Mouse (Mus musculus): Measurements from ENCODE around the gene Cdc37l1. TPM values are rescaled to one million over a fixed set of nuclear protein-coding genes. Genes with fewer than 3 reads are reported as not detected.
A peak's percentile ranks its signal among the peaks of the same experiment; 100 is the strongest.

The Cdc37l1 gene
- polyA plus RNA-seq, 1 experiment from 2014 or later, result 27.3 TPM

DNA sequence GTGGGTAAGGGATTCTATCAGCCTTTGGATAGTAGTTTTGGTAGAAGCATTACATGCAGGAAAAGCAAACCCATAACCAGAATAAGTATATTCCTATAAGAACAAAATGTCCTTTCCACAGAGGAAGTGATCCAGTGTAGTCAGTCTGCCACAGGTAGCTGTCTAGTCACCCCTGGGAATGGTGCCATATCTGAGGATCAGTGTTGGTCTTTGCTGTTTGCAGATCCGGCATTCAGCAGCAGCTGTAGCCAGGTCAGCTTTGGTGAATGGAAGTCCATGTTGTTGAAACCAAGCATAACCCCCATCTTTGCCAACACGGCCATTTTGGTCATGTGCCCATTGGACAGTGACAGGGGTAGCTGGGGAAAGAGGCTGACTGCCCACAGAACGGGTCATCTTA, 41.6 kb downstream of the Cdc37l1 start:
- Histone ChIP-seq H3K27me3 (replicated peaks) (no peaks in the 10 kb centered on the region), H3K36me3 (peaks cover 72% of the 10 kb centered on the region), H3K4me2 (no peak overlapping the region), H3K4me3 (no peak overlapping the region), H3K9me3 (no peaks in the 10 kb centered on the region), H3K4me1 (no peaks in the 10 kb centered on the region), H3K27ac (replicated peaks) (no peak overlapping the region), H3K9ac (no peak overlapping the region)
- ATAC-seq (ENCODE audit: extremely low read depth, insufficient number of reproducible peaks, low FRiP score, low TSS enrichment), result no peak
- WGBS, result 83% methylated on average over 3 of the region's 3 CpGs

DNA sequence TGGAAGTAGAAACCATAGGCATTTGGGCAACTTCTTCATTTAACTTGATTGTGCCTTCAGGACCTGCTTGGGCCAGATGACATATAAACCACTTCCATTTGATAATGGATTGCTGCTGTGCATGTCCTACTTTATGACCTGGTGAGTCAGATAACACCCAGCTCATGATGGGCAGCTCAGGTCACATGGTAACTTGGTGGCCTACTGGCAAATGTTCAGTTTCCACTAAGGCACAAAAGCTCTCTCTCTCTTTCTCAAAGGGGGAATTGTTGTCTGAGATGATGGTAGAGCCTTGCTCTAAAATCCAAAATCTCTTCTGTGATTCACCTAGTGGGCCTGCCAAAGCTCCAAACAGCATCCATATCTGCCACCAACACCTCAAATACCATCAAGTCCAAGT, 42.5 kb downstream of the Cdc37l1 start:
- H3K4me1 ChIP-seq, result no peaks in the 10 kb centered on the region
- no peaks in the 10 kb centered on the region for H3K9me3 ChIP-seq
- no peak for ATAC-seq (ENCODE audit: extremely low read depth, insufficient number of reproducible peaks, low FRiP score, low TSS enrichment)
- H3K27me3 ChIP-seq (replicated peaks), result no peaks in the 10 kb centered on the region
- H3K36me3 ChIP-seq, result peaks cover 73% of the 10 kb centered on the region
- H3K4me2 ChIP-seq, result no peak overlapping the region
- H3K27ac ChIP-seq (replicated peaks), result no peak overlapping the region
- no peak overlapping the region for H3K9ac ChIP-seq
- no peak overlapping the region for H3K4me3 ChIP-seq

DNA sequence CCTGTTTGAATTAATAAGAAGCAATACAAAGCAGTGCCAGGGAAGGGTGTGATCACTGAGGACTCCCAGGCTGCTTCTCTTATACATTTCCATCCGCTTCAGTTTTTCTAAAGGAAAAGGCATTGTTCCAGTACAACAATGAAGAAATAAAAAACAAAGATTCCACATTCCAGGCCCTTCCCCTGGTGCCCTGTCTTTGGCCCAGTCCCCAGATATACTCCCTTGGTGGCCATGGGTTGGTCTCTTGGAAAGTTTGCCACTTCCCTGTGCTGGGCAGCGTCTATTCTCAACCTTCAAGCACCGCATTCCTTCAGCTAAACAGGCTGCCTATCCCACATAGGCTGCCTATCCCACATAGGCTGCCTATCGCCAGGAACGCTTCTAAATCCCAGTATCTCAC, 46.9 kb downstream of the Cdc37l1 start:
- no peak overlapping the region for H3K9ac ChIP-seq
- peaks cover 5% of the 10 kb centered on the region for H3K4me1 ChIP-seq
- H3K27ac ChIP-seq (replicated peaks), result no peak overlapping the region
- 87% methylated on average over 5 of the region's 5 CpGs for WGBS
- no peak overlapping the region for H3K4me2 ChIP-seq
- H3K27me3 ChIP-seq (replicated peaks), result no peaks in the 10 kb centered on the region
- no peak overlapping the region for H3K4me3 ChIP-seq
- peaks cover 6% of the 10 kb centered on the region; the same call in 1 of the 2 replicates for H3K9me3 ChIP-seq
- H3K36me3 ChIP-seq, result peaks cover 71% of the 10 kb centered on the region
- no peak for ATAC-seq (ENCODE audit: extremely low read depth, insufficient number of reproducible peaks, low FRiP score, low TSS enrichment)

DNA sequence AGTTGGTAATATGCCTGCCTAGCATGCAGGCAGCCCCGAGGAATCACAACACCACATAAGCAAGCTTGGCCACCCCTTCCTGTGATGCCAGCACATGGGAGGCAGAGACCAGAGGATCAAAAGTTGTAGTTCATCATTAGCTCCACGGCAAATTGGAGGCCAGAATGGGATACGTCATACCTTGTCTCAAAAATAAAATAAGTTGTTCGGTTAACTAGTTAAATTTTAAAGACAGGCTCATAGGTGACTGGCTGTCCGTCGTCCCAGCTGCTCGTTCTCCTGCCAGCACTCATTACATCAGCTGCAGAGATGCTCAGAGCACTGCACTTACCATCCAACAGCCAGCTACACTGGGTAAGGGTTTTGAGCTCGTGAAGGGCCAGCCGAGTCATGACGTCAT, 47.4 kb downstream of the Cdc37l1 start:
- Histone ChIP-seq H3K27me3 (replicated peaks) (no peaks in the 10 kb centered on the region), H3K9me3 (peaks cover 6% of the 10 kb centered on the region; the same call in 1 of the 2 replicates), H3K4me3 (no peak overlapping the region), H3K4me1 (peaks cover 10% of the 10 kb centered on the region), H3K36me3 (peaks cover 66% of the 10 kb centered on the region), H3K9ac (no peak overlapping the region), H3K4me2 (no peak overlapping the region), H3K27ac (replicated peaks) (no peak overlapping the region)
- no peak for ATAC-seq (ENCODE audit: extremely low read depth, insufficient number of reproducible peaks, low FRiP score, low TSS enrichment)
- WGBS, result 85% methylated on average over 10 of the region's 10 CpGs

DNA sequence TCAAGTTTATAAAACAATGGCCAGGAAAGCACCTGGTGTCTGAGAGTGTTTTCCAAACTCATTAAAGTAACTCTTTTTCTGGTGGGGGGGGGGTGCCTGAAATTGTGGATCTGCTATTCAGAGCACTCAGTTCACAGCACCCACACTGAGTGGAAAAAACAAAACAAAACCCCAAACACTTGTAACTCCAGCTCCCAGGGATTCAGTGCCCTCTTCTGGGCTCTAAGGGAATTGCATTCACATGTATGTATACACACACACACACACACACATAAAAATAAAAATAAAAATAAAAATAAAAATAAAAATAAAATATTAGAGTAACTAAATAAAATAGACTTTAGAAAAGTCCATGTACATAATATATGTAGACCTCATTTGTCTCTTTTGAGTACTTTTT, 49.2 kb downstream of the Cdc37l1 start:
- no peaks in the 10 kb centered on the region for H3K27me3 ChIP-seq (replicated peaks)
- H3K9ac ChIP-seq, result no peak overlapping the region
- peaks cover 18% of the 10 kb centered on the region for H3K4me1 ChIP-seq
- no peak overlapping the region for H3K4me2 ChIP-seq
- ATAC-seq (ENCODE audit: extremely low read depth, insufficient number of reproducible peaks, low FRiP score, low TSS enrichment), result no peak
- no peak overlapping the region for H3K4me3 ChIP-seq
- H3K9me3 ChIP-seq, result peaks cover 6% of the 10 kb centered on the region; the same call in 1 of the 2 replicates
- H3K27ac ChIP-seq (replicated peaks), result no peak overlapping the region
- peaks cover 49% of the 10 kb centered on the region for H3K36me3 ChIP-seq

DNA sequence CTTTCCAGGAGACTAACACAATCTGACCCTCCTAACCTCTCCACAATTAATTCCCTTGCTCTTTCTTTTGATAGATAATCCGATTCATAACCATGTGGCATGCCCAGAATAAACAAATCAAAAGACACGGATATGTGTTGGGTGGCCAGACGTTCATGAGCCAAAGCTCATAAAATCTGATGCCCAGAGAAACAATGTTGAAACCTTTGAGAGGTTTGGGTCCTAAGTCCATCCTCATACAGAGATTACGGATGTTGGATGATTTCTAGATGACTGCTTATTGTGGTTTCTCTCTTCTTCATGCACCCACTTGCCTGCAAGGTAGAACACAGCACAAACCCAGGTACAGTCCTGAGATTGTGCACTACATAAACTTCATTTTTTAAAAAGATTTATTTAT, 50.1 kb downstream of the Cdc37l1 start:
- no peak overlapping the region for H3K27ac ChIP-seq (replicated peaks)
- H3K27me3 ChIP-seq (replicated peaks), result no peaks in the 10 kb centered on the region
- no peak overlapping the region for H3K4me2 ChIP-seq
- H3K36me3 ChIP-seq, result peaks cover 40% of the 10 kb centered on the region
- no peak overlapping the region for H3K4me3 ChIP-seq
- H3K4me1 ChIP-seq, result peaks cover 26% of the 10 kb centered on the region
- ATAC-seq (ENCODE audit: extremely low read depth, insufficient number of reproducible peaks, low FRiP score, low TSS enrichment), result no peak
- peaks cover 6% of the 10 kb centered on the region; the same call in 1 of the 2 replicates for H3K9me3 ChIP-seq
- H3K9ac ChIP-seq, result no peak overlapping the region
- WGBS, result 90% methylated on average over 4 of the region's 4 CpGs

DNA sequence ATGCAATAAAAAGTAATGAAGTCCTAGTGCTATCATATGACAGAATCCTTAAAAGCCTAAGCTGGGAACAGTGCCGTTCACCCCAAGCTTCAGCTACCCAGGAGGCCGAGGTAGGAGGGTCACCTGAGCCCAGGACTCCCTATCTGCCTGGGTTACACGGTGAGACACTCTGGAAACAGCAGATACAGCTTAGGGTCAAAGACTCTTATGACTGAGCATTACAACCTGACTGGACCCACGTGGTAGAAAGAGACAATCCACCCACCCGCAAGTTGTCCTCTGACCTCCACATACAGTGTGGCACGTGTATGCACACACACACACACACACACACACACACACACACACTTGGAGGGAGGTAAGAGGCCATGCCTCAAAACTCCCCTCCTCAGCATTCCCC, 52.0 kb downstream of the Cdc37l1 start:
- H3K4me2 ChIP-seq, result no peak overlapping the region
- no peaks in the 10 kb centered on the region for H3K27me3 ChIP-seq (replicated peaks)
- 73% methylated on average over 6 of the region's 6 CpGs for WGBS

DNA sequence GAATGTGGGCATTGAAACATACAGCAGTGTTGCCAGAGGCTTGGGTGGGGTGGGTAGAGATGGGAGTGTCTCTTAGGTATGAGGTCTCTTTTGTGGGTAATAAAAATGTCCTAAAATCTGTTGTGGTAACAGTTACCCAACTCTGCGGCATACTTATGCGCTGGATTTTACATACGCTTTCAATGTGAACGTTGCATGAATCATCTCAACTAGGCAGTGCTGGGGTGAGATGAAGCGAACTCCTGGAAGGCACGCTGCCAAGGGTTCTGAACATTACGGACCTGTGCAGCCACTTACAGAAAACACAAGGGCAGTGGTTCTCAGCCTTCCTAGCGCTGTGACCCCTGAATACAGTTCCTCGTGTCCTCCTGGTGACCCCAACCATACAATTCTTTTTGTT, 52.5 kb downstream of the Cdc37l1 start:
- Histone ChIP-seq H3K9me3 (peaks cover 6% of the 10 kb centered on the region; the same call in 1 of the 2 replicates), H3K4me3 (no peak overlapping the region), H3K9ac (no peak overlapping the region), H3K27ac (replicated peaks) (no peak overlapping the region), H3K27me3 (replicated peaks) (no peaks in the 10 kb centered on the region), H3K4me1 (peaks cover 40% of the 10 kb centered on the region), H3K4me2 (no peak overlapping the region), H3K36me3 (peaks cover 16% of the 10 kb centered on the region)
- 88% methylated on average over 9 of the region's 9 CpGs for WGBS
- ATAC-seq (ENCODE audit: extremely low read depth, insufficient number of reproducible peaks, low FRiP score, low TSS enrichment), result no peak

More for the DNA sequence above, 52.0 kb downstream of the Cdc37l1 start:
- H3K4me1 ChIP-seq, result peaks cover 40% of the 10 kb centered on the region
- peaks cover 21% of the 10 kb centered on the region for H3K36me3 ChIP-seq
- peaks cover 6% of the 10 kb centered on the region; the same call in 1 of the 2 replicates for H3K9me3 ChIP-seq
- H3K4me3 ChIP-seq, result no peak overlapping the region
- H3K9ac ChIP-seq, result no peak overlapping the region
- H3K27ac ChIP-seq (replicated peaks), result no peak overlapping the region
- no peak for ATAC-seq (ENCODE audit: extremely low read depth, insufficient number of reproducible peaks, low FRiP score, low TSS enrichment)

DNA sequence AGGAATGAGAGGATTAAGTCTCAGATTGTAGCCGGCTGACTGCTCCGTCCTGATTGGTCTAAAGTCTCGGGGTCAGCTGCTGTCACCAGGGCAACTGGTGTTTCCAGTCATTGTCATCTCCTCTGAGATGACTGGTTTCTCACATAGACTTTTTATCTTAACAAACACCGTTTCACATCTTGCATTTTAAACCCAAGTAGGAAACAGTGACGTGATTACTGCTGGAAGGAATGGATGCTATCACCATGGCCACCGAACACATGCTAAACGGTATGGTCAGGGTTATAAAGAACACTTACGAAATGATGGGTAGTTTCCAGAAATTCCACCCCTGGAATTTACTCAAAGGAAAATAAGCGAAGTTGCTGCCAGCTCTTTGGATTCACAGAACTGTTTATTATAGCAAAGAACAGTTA, 54.2 kb downstream of the Cdc37l1 start:
- Histone ChIP-seq H3K27me3 (replicated peaks) (no peaks in the 10 kb centered on the region), H3K9ac (no peak overlapping the region), H3K27ac (replicated peaks) (no peak overlapping the region), H3K4me2 (no peak overlapping the region), H3K9me3 (peaks cover 6% of the 10 kb centered on the region; the same call in 1 of the 2 replicates), H3K4me1 (peaks cover 48% of the 10 kb centered on the region), H3K4me3 (no peak overlapping the region), H3K36me3 (peaks cover 8% of the 10 kb centered on the region)
- 42% methylated on average over 9 of the region's 9 CpGs for WGBS
- no peak for ATAC-seq (ENCODE audit: extremely low read depth, insufficient number of reproducible peaks, low FRiP score, low TSS enrichment)

DNA sequence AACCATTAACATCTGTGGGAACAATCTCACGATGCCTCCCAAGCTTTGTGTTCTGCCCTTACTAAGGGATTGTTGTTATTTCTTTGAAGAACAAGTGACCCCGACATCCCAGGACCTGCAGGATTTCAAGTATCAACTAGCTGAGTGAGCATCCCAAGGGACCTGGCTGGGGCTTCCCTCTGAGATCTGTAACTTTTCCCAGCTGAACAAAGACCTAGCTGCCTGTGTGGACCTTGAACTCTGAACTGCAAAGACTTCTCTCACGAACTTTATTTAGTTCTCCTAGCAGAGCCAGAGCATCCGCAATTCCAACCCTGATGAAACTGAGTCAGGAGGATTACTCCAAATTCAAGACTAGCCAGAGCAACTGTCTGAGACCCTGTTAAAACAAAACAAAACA, 55.2 kb downstream of the Cdc37l1 start:
- H3K4me2 ChIP-seq, result 0 out of 2 replicates have a peak overlapping the region, but pooled peaks have one; percentile 84
- no peak for ATAC-seq (ENCODE audit: extremely low read depth, insufficient number of reproducible peaks, low FRiP score, low TSS enrichment)

DNA sequence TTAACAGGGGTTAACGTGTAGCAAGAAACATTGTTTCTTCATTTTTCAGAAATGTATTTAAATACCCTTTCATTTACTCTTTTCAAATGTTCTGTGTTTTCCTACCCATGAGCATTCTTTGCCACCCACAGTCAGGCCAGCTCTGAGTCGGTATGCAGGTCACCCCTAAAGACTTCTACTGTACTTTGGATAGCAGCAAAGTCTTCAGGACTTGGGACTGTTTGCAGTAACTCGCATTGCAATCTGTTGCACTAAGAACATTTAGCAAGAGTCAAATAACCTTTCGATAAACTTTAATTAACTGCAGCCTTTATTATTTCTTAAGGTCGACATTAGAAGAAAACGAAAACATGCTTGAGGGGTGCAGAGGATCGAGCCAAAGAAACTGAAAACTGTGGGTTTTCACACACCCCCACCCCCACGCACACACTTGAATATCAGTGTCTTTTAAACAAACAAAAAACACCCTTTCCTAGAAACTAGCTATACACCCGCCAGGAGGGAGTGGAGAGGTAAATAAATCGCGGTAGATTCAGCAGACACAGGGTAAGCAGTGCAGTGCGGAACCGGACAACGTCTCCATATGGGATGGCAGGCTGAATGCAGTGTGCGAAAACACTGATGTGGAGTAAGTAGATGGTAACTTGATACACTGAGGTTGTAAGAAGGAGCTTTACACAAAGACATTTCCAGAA, 56.0 kb downstream of the Cdc37l1 start:
- no peaks in the 10 kb centered on the region for H3K36me3 ChIP-seq
- WGBS, result 59% methylated on average over 15 of the region's 15 CpGs

More for the DNA sequence above, 55.2 kb downstream of the Cdc37l1 start:
- 0 out of 2 replicates have a peak overlapping the region, but pooled peaks have one; percentile 47 for H3K9ac ChIP-seq
- H3K27me3 ChIP-seq (replicated peaks), result no peaks in the 10 kb centered on the region
- no peak overlapping the region for H3K27ac ChIP-seq (replicated peaks)
- WGBS, result 64% methylated on average over 4 of the region's 4 CpGs
- H3K4me3 ChIP-seq, result no peak overlapping the region
- H3K4me1 ChIP-seq, result peaks cover 48% of the 10 kb centered on the region
- no peaks in the 10 kb centered on the region for H3K36me3 ChIP-seq
- no peaks in the 10 kb centered on the region for H3K9me3 ChIP-seq

DNA sequence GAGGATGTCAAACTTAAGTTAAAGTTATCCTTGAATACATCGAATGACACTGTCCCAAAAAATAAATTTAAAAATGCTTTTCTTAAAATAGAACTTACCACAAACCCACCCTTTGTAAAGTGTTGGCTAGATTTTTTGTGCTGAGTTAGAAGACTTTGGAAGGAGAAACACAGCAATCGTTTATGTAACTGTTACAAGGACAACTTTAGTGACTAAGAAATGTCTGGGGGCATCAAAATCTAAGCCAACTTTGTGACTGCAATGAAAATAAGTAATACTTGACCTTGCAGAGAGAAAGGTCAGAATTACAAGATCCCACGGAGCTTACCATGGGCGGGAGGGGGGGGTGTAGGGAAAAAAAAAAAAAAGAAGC, 56.8 kb downstream of the Cdc37l1 start:
- Histone ChIP-seq H3K4me2 (peak overlapping the region; percentile 84), H3K36me3 (no peaks in the 10 kb centered on the region), H3K4me1 (peaks cover 43% of the 10 kb centered on the region), H3K27me3 (replicated peaks) (no peaks in the 10 kb centered on the region), H3K9ac (peak overlapping the region; percentile 86), H3K9me3 (no peaks in the 10 kb centered on the region), H3K4me3 (peak overlapping the region; percentile 67), H3K27ac (replicated peaks) (peak overlapping the region; percentile 87)
- no peak for ATAC-seq (ENCODE audit: extremely low read depth, insufficient number of reproducible peaks, low FRiP score, low TSS enrichment)
- 30% methylated on average over 4 of the region's 4 CpGs for WGBS

More for the DNA sequence above, 56.0 kb downstream of the Cdc37l1 start:
- no peaks in the 10 kb centered on the region for H3K9me3 ChIP-seq
- ATAC-seq (ENCODE audit: extremely low read depth, insufficient number of reproducible peaks, low FRiP score, low TSS enrichment), result no peak
- H3K4me2 ChIP-seq, result peak overlapping the region; percentile 84
- H3K4me3 ChIP-seq, result peak overlapping the region; percentile 67
- H3K27me3 ChIP-seq (replicated peaks), result no peaks in the 10 kb centered on the region
- peak overlapping the region; percentile 47 for H3K9ac ChIP-seq
- peak overlapping the region; percentile 87 for H3K27ac ChIP-seq (replicated peaks)
- H3K4me1 ChIP-seq, result peaks cover 48% of the 10 kb centered on the region
